Mouse (Mus musculus) midbrain, embryonic 16.5 days (tissue): ENCODE data around the gene Metap1d. TPM values are rescaled to one million over a fixed set of nuclear protein-coding genes. Genes with fewer than 3 reads are reported as not detected.

ENCODE experiments used
- ATAC-seq: fragments of 200-750 bp; cut with Nextera tagmentation; 2 replicates; pipeline ENCODE4 v1.8.0; 2017; ENCODE audit warnings: moderate TSS enrichment
- H3K27ac ChIP-seq: fragments of 300-500 bp; sonication (generic); 2 replicates; pipeline ENCODE4 v1.5.1; 2014; ENCODE audit warnings: mild to moderate bottlenecking, low read length, mixed read lengths
- H3K27me3 ChIP-seq: fragments of 300-500 bp; sonication (generic); 2 replicates; pipeline ENCODE4 v1.6.1; 2014; ENCODE audit warnings: low read depth, low read length, mixed read lengths; ENCODE audit not compliant: control insufficient read depth, insufficient read depth
- H3K36me3 ChIP-seq: fragments of 300-500 bp; sonication (generic); 2 replicates; pipeline ENCODE4 v1.6.1; 2014; ENCODE audit warnings: mild to moderate bottlenecking, low read length, moderate library complexity, mixed read lengths; ENCODE audit not compliant: control insufficient read depth, insufficient read depth
- H3K4me1 ChIP-seq: fragments of 300-500 bp; sonication (generic); 2 replicates; pipeline ENCODE4 v1.6.1; 2014; ENCODE audit warnings: mild to moderate bottlenecking, low read length, mixed read lengths; ENCODE audit not compliant: control insufficient read depth, insufficient read depth
- H3K4me2 ChIP-seq: fragments of 300-500 bp; sonication (generic); 2 replicates; pipeline ENCODE4 v1.6.1; 2014; ENCODE audit warnings: mild to moderate bottlenecking, low read length, mixed read lengths
- H3K4me3 ChIP-seq: fragments of 300-500 bp; sonication (generic); 2 replicates; pipeline ENCODE4 v1.5.1; 2014; ENCODE audit warnings: low read depth, mild to moderate bottlenecking, low read length, moderate library complexity, mixed read lengths
- H3K9ac ChIP-seq: fragments of 300-500 bp; sonication (generic); 2 replicates; pipeline ENCODE4 v1.6.1; 2014; ENCODE audit warnings: low read depth, low read length, mixed read lengths
- H3K9me3 ChIP-seq: fragments of 300-500 bp; sonication (generic); replicated peaks from 2 replicates; pipeline ENCODE4 v1.6.1; 2014; ENCODE audit warnings: mild to moderate bottlenecking, low read length, mixed read lengths; ENCODE audit not compliant: control insufficient read depth, poor library complexity, severe bottlenecking
- WGBS: fragments of 180-500 bp; shearing (Covaris S2); extraction: QIAGEN DNeasy Blood & Tissue Kit; methylation state at CpG from one replicate; pipeline ENCODE4 v1.1.7; 2014; 5-methylcytosine and 5-hydroxymethylcytosine counted together
- polyA plus RNA-seq: library from polyadenylated mRNA; unstranded; fragments of >200 nt; fragmentation: Nextera tagmentation; extraction: Ambion mirVana; gene quantifications from 2 replicates; pipeline ENCODE4 v1.2.1, GENCODE M21; 2015

Gene Metap1d
- polyA plus RNA-seq, 1 experiment from 2014 or later = 33.0 TPM

GRCm38 (mm10) chr2:71462553-71462952, 9.5 kb downstream of the Metap1d start:
- H3K4me3 ChIP-seq = no peak overlapping the region
- H3K27me3 ChIP-seq = no peaks in the 10 kb centered on the region
- no peaks in the 10 kb centered on the region for H3K36me3 ChIP-seq
- H3K4me2 ChIP-seq = no peak overlapping the region
- WGBS = 78% methylated on average over 3 of the region's 3 CpGs
- ATAC-seq = no peak
- no peaks in the 10 kb centered on the region for H3K9me3 ChIP-seq
- H3K27ac ChIP-seq = no peak overlapping the region
- no peaks in the 10 kb centered on the region for H3K4me1 ChIP-seq
- no peak overlapping the region for H3K9ac ChIP-seq

GRCm38 (mm10) chr2:71466103-71466502, 13.0 kb downstream of the Metap1d start:
- H3K4me1 ChIP-seq = no peaks in the 10 kb centered on the region
- no peak overlapping the region for H3K27ac ChIP-seq
- no peaks in the 10 kb centered on the region for H3K9me3 ChIP-seq
- H3K4me3 ChIP-seq = no peak overlapping the region
- H3K27me3 ChIP-seq = no peaks in the 10 kb centered on the region
- no peak overlapping the region for H3K9ac ChIP-seq
- no peak overlapping the region for H3K4me2 ChIP-seq
- WGBS = 16% methylated on average over 5 of the region's 6 CpGs
- no peaks in the 10 kb centered on the region for H3K36me3 ChIP-seq
- ATAC-seq = no peak; the same call in 1 of the 2 replicates

GRCm38 (mm10) chr2:71466861-71467450, 13.9 kb downstream of the Metap1d start:
- Histone ChIP-seq H3K9ac (no peak overlapping the region), H3K4me3 (no peak overlapping the region), H3K4me1 (no peaks in the 10 kb centered on the region), H3K9me3 (no peaks in the 10 kb centered on the region), H3K27me3 (no peaks in the 10 kb centered on the region), H3K36me3 (no peaks in the 10 kb centered on the region), H3K4me2 (no peak overlapping the region), H3K27ac (no peak overlapping the region)
- no peak for ATAC-seq
- 50% methylated on average over 11 of the region's 11 CpGs for WGBS

- 93% methylated on average over 6 of the region's 6 CpGs for WGBS
- Histone ChIP-seq H3K9me3 (no peaks in the 10 kb centered on the region), H3K27ac (no peak overlapping the region), H3K4me2 (no peak overlapping the region), H3K4me1 (no peaks in the 10 kb centered on the region), H3K4me3 (no peak overlapping the region), H3K9ac (no peak overlapping the region), H3K36me3 (no peaks in the 10 kb centered on the region), H3K27me3 (no peaks in the 10 kb centered on the region)
- no peak for ATAC-seq
Observed at GRCm38 (mm10) chr2:71471094-71471493, 18.0 kb downstream of the Metap1d start.

GRCm38 (mm10) chr2:71473830-71474229, 20.8 kb downstream of the Metap1d start:
- 80% methylated on average over 7 of the region's 7 CpGs for WGBS
- Histone ChIP-seq H3K27me3 (no peaks in the 10 kb centered on the region), H3K4me2 (no peak overlapping the region), H3K36me3 (no peaks in the 10 kb centered on the region), H3K9ac (no peak overlapping the region), H3K4me3 (no peak overlapping the region), H3K4me1 (no peaks in the 10 kb centered on the region), H3K9me3 (no peaks in the 10 kb centered on the region), H3K27ac (no peak overlapping the region)
- no peak for ATAC-seq

- Histone ChIP-seq H3K27me3 (no peaks in the 10 kb centered on the region), H3K4me2 (no peak overlapping the region), H3K9ac (no peak overlapping the region), H3K4me3 (no peak overlapping the region), H3K36me3 (no peaks in the 10 kb centered on the region), H3K4me1 (no peaks in the 10 kb centered on the region), H3K9me3 (no peaks in the 10 kb centered on the region), H3K27ac (no peak overlapping the region)
- ATAC-seq = no peak
- 55% methylated on average over 7 of the region's 7 CpGs for WGBS
Observed at GRCm38 (mm10) chr2:71474345-71474744, 21.3 kb downstream of the Metap1d start.

GRCm38 (mm10) chr2:71475311-71475710, 22.2 kb downstream of the Metap1d start:
- H3K4me2 ChIP-seq = no peak overlapping the region
- H3K4me3 ChIP-seq = no peak overlapping the region
- H3K9me3 ChIP-seq = no peaks in the 10 kb centered on the region
- no peak overlapping the region for H3K27ac ChIP-seq
- no peak for ATAC-seq
- no peaks in the 10 kb centered on the region for H3K27me3 ChIP-seq
- 81% methylated on average over 10 of the region's 10 CpGs for WGBS
- no peaks in the 10 kb centered on the region for H3K36me3 ChIP-seq
- no peak overlapping the region for H3K9ac ChIP-seq
- H3K4me1 ChIP-seq = no peaks in the 10 kb centered on the region

- ATAC-seq = no peak
- Histone ChIP-seq H3K9me3 (no peaks in the 10 kb centered on the region), H3K4me3 (no peak overlapping the region), H3K36me3 (no peaks in the 10 kb centered on the region), H3K27ac (no peak overlapping the region), H3K4me2 (no peak overlapping the region), H3K27me3 (no peaks in the 10 kb centered on the region), H3K4me1 (no peaks in the 10 kb centered on the region), H3K9ac (no peak overlapping the region)
- 82% methylated on average over 4 of the region's 4 CpGs for WGBS
Observed at GRCm38 (mm10) chr2:71475760-71476159, 22.7 kb downstream of the Metap1d start.

GRCm38 (mm10) chr2:71477787-71478186, 24.7 kb downstream of the Metap1d start:
- Histone ChIP-seq H3K9ac (no peak overlapping the region), H3K4me2 (no peak overlapping the region), H3K27ac (no peak overlapping the region), H3K4me1 (no peaks in the 10 kb centered on the region), H3K9me3 (no peaks in the 10 kb centered on the region), H3K27me3 (no peaks in the 10 kb centered on the region), H3K36me3 (no peaks in the 10 kb centered on the region), H3K4me3 (no peak overlapping the region)
- no peak for ATAC-seq
